Mouse (Mus musculus) adrenal gland, postnatal 36 days (tissue): ENCODE results near the gene Mapkbp1. TPM values are rescaled to one million over a fixed set of nuclear protein-coding genes. Genes with fewer than 3 reads are reported as not detected.

Experiments used
- DNase-seq, 2 experiments: peaks; one replicate each; pipeline ENCODE4 v3.0.0; 2021; ENCODE audit warnings: mixed read lengths in 1 of 2
- long read RNA-seq, 2 experiments: library from polyadenylated mRNA; stranded (forward); transcript quantifications; one replicate each; pipeline ENCODE4 v2.0.0; 2021; ENCODE audit warnings: borderline sequencing depth in 2 of 2
- total RNA-seq, 2 experiments: library from RNA; stranded (reverse); gene quantifications; 2 replicates each; pipeline ENCODE4 v1.2.3; 2021

Mapkbp1 gene
- 10 to 100 TPM; 14.7 to 14.8 TPM for total RNA-seq
- long read RNA-seq, experiment 1, partial matches to known transcripts: 0 of 2 reads
- long read RNA-seq, experiment 1, other reads (novel, unspliced or antisense): 2 of 2 reads
- long read RNA-seq, experiment 2, partial matches to known transcripts: 0 of 2 reads
- long read RNA-seq, experiment 2, other reads (novel, unspliced or antisense): 2 of 2 reads

- no peak for DNase-seq
Observed at GRCm38 (mm10) chr2:119972537-119972879, at the start of gene Mapkbp1. Gene Mapkbp1 (plus strand): TSS chr2:119972699.

DNA sequence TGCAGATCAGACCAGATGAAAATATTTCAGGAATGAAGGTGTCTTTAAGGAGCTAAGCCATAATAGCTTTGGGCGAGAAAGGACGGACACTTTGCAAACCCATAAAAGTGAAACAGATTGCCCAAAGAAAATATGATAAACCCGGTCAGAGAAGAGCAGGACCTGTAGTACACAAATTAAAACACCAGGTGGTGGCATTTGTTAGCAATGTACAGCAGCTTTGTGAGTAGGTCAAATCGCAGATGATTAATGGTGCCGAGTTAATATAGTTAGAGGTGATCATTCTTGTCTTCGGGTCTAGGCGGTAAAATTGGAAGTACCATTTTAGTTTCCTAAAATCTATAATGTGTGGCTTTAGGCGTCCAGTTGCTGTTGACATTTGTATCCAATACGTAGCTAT, 1.9 kb upstream of the Mapkbp1 start:
- peak; percentile 11 to 61 for DNase-seq

GRCm38 (mm10) chr2:119971316-119971715, 1.2 kb upstream of the Mapkbp1 start:
- no peak for DNase-seq

DNA sequence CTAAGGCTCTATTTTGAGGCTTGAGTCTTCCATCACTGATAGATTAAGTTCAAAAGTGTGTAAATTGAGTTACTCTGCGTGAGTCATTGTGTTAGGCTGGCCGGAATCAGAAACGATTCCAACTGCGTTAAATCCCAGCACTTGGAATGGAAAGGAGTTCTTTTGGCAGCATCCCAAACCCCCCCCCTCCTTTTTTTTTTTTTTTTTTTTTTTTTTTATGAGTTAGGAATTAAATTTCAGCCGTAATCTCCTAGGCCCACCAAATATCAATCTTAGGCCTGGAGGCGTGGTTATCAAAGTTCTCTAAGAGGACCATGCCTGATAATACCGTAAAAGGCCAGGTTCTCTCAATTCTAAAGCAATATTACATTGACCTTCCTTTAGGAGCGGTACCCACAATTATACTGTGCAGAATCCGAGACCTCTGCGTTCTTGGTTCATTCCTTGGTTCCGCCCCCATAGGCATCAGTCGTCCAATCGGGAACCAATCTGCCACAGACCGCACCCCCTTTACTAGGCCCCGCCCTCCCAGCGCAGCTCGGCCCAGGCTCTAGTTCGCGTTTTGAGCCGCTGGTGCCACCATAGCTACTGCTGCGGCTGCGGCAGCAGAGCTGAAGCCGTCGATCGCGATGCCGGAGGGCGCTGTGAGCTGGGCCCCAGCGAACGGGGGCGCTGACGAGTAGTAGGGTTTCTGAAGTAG, 512 bp upstream of the Mapkbp1 start:
- DNase-seq: peak; percentile 97 to 98

GRCm38 (mm10) chr2:119980343-119980986, 8.0 kb downstream of the Mapkbp1 start:
- no peak for DNase-seq

DNA sequence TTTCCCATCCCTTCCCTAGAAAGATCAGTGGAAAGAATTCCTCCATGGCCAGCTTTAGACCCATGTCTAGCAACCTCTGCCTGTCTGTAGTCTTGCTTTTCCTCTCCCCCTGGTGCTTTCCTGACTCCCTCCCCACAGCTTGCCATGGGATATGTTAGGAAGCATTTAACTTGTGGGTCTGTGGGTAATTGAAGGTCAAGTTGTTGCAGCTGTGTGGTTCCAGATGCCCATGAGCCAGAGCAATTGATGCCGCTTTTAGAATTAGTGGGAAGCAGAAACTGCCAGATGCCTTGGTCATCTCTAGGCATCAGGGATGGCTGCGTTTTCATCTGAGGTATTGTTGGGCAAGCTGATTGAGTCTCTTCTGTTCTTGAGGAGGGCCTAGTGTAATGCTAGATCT, 9.1 kb downstream of the Mapkbp1 start:
- no peak for DNase-seq

DNA sequence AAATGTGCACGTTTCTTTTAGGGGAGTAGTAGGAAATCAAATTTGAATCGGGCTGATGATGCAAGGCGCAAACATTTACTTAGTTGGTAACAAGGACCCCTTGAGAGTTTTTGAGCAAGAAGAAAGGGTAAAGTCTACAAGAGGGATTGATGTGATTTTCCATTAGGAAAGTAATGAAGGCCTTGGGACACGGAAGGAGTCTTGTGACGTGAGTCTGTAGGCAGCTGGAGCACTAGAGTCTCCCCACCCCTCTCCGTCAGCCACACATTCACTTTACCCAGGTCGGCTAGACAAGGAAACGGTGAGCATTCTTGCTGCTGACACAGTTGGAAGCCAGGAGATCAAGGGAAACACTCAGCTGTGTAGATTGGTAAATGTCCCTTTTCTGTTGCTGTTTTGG, 13.4 kb downstream of the Mapkbp1 start:
- no peak for DNase-seq

DNA sequence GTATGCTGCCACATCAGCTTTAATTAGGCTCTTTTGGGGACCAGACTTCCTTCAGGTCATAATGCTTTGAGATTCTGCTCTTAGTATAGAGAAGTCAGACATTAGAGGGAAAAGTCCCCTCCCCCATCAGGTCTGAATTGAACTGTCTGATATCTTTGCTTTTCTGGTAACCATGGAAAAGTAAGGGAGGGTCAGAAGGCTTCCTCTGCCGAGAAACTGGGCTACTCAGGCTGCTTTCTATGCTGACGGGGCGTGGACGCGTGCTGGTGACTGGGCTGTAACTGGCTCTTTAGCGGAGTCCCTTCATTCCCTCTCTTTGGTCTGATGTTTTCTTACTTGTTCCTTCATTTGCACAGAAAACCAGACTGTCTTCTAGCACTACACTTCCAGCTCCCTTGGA, 13.9 kb downstream of the Mapkbp1 start:
- DNase-seq: no peak

- no peak for DNase-seq
Observed at GRCm38 (mm10) chr2:119987441-119987840, 14.9 kb downstream of the Mapkbp1 start.

GRCm38 (mm10) chr2:119988952-119989351, 16.5 kb downstream of the Mapkbp1 start:
- DNase-seq: no peak

DNA sequence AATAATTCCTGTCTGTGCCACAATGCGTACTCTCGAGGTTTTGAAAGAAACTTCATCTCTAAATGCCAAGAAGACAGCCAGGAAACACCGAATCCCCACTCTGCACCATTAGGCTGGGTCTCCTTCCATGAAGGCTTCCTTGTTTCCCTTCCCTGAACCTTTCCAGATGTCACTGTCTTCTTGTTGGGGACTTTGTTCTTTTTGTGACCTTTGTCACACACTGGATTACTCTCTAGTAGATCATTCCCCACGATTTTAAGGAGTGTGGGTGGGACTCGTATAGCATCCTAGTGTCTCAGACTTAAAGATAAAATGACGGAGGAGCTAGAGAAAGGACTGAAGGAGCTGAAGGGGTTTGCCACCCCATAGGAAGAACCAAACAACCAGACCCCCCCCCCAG, 18.4 kb downstream of the Mapkbp1 start:
- DNase-seq: no peak

GRCm38 (mm10) chr2:119992349-119992748, 19.9 kb downstream of the Mapkbp1 start:
- no peak for DNase-seq

- no peak for DNase-seq
Observed at GRCm38 (mm10) chr2:119993515-119993914, 21.0 kb downstream of the Mapkbp1 start.

DNA sequence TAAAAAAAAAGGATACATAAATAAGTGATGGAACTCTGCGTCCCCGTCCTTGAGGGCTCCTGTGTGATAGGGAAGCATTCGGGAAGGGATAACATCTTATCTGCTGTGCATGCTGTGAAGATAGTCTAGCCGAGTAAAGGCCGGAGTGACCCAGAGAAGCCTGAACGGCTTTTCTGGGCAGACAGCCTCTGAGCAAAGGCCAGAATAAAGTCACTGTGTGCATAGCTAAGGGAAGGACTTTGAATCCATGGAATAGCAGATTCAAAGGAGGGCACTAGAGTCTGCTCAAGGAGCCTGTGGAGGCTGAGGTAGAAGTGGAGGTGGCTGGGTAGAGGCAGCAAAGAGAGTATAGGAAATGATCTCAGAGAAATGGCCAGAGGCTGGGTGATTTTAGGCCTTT, 22.3 kb downstream of the Mapkbp1 start:
- no peak for DNase-seq

- DNase-seq: no peak
Observed at GRCm38 (mm10) chr2:119995391-119996281, 23.1 kb downstream of the Mapkbp1 start.

GRCm38 (mm10) chr2:119997354-119997753, 24.9 kb downstream of the Mapkbp1 start:
- DNase-seq: no peak

- no peak for DNase-seq
Observed at GRCm38 (mm10) chr2:119999731-120000130, 27.2 kb downstream of the Mapkbp1 start.

GRCm38 (mm10) chr2:120000882-120001584, 28.5 kb downstream of the Mapkbp1 start:
- DNase-seq: no peak

DNA sequence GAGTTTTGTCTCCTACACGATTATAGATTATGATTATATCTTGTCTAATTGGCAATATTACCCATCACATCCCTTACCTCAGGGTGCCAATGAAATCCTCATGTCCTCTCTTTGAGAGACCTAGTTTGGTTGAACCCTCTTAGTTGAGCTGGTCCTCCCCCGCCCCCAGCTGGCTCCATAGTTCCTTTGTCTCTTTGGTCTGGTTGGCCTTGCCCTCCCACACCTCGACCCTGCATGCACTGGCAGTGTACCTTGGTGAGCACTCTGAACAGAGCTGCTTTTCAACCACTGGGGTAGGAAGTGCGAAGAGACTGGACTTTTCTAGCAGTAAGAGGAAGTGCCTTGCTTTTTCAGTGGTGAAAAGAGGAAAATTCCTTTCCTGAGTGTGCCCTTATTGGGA, 29.5 kb downstream of the Mapkbp1 start:
- no peak for DNase-seq

- DNase-seq: no peak
Observed at GRCm38 (mm10) chr2:120003970-120004369, 31.5 kb downstream of the Mapkbp1 start.

DNA sequence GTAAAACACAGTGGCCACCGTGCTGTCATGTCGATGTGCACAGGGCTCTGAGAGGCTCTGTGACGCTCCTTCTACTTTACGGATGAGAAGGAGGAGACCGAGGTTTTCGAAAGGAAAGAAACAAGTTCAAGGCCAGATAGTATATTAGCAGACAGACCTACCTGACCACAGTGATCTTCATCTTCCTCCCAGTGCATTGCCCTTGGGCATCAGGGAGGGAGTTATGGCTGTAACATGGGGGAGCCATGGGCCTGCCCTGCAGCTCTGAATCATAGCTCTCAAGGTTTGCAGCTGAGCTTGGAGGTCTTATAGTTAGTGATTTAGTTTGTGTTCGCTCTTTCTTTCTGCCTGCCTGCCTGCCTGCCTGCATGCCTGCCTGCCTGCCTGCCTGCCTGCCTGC, 34.2 kb downstream of the Mapkbp1 start:
- peak; percentile 41 to 47 for DNase-seq

GRCm38 (mm10) chr2:120007680-120008210, 35.2 kb downstream of the Mapkbp1 start:
- DNase-seq: peak; percentile 56 to 76
